Mouse (Mus musculus): ENCODE measurements around the gene Dzank1.

The Dzank1 gene

DNA sequence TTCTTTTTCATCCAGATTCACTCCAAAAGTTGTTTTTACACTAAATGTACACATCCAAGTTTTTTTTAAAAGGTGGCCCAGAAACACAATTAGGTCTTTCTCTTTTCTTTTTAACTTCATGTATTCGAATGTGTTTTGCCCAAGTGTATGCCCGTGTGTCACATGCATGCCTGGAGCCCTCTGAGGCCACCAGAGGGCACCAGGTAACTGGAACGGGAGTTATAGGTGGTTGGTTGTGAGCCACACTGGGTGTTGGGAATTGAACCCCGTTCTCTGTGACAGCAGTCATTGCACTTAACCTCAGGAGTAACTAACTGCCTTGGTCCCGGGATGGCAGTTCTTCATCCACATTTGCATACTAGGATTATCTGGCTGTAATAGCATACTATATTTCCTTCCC lies 60.0 kb downstream of the Dzank1 start:
- peak in 1 of 2 experiments; percentile 37 for DNase-seq (ENCODE audit: inconsistent age in 2 of 2, low spot score in 1 of 2)

DNA sequence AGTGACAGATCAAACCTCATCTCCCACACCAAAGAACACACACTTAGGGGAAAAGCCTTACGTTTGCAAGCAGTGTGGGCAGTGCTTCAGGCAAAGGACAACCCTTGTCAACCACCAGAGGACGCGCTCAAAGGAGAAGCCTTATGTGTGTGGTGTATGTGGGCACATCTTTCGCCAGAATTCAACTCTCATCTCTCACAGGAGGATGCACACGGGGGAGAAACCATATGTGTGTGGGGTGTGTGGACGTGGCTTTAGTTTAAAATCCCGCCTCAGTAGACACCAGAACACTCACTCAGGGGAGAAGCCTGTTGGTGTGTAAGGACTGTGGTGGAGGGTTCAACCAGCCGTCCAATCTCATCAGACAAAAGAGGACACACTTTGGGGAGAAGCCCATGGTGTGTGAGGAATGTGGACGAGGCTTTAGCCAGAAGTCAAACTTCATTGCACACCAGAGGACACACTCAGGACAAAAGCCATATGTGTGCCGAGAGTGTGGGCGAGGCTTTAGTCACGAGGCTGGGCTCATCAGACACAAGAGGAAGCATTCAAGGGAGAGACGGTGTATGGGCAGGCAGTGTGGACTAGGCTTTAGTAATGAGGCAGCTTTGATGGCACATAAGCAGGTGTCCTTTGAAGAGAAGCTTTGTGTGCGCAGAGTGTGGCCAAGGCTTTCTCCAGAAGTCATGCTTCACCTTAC lies 61.2 kb downstream of the Dzank1 start:
- peak in 1 of 2 experiments; percentile 33 for DNase-seq (ENCODE audit: inconsistent age in 2 of 2, low spot score in 1 of 2)

DNA sequence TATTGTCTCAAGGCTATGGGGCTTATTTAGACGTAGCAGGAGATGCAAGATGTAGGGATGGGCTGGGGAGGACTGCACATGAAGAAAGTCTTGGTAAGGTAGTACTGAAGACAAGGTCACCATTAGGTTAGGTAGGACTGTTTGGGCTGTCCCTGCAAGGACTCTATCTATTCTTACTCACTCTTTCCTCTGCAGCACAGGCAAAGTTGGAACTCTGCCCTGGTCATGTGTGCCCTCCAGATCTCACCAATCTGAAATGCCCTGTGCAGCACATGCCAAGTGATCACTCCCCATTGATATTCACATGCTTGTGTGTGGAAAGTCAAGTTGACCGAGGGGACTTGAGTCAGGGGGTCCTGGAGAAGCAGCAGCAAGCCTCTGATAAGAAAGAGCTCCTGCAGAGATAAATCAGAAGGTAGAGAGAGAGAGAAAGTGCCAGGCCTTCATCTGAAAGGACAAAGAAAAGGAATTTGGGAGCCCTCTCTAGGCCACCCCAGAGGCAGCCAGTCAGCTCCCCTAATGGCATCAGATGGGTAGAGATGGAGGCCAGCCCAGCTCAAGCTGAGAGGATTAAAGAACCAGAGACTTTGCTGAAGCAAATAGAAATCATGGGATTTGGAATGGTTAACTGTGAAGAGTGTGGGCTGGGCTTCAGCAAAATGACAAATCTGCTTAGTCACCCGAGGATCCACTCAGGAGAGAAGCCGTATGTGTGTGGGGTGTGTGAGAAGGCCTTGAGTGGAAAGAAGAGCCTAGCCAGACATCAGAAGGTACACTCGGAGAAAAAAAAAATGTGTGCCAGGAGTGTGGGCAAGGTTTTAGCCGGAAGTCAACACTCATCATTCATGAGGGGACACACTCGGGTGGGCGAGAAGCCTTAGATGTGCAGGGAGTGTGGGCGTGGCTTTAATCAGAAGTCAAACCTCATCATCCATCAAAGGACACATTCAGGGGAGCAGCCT lies 62.1 kb downstream of the Dzank1 start:
- peak; percentile 68 to 86 for DNase-seq (ENCODE audit: inconsistent age in 2 of 2, low spot score in 1 of 2)

DNA sequence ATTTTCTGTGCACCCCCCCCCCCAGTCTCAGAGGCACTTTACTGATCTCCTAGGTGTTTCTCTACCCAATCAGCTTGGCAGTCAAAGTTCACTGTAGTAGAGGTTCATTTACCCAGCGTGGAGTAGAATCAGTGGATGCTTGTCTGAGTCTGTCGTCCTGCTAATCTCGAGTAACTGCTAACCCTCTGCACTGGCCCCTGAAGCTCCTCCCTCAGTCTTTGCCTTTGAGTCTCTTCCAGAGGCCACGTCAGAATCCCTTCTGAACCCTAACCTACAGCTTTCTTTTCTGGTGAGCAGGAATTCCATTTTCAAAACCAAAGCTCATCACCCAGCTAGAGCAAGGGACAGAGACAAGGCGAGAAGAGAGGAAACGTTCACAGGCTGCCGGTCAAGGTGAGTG lies 63.0 kb downstream of the Dzank1 start:
- DNase-seq (ENCODE audit: inconsistent age in 2 of 2, low spot score in 1 of 2) = peak; percentile 49 to 79

DNA sequence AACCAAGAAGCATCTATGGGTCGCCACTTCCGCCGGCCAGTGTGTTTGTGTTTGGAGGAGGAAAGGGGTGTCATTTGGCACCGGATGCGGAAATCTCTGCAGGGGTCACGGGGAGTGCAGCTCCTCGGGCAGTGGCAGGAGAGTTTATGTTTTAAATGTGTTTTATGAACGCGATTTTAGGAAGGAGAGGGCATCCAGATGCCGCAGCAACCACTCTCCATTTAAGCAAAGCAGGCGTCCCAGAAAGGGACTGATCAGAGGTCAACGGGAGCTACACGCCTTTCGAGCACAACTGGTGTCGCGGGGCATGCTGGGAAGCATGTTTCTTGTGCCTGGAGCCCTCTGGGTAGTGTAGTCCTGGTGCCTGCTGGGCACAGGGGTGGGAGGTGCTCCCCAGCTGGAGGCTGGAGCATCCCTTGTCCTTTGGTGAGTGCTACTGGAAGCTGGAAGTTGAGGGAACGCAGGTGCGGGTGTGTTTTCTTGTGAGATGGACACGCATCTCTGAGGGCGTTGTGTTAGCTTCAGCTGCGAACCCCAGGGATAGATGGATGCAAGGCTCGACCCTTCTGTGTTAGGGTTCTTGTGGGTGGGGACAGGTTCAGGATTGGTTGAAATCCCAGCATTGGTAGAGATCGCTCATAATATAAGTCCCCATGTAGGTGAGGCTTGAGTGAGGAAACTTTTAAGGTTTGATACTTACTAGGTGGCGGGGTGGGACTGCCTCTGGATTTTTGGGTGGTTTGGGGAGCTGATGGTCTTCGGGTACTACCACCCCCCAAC lies 68.0 kb downstream of the Dzank1 start:
- DNase-seq (ENCODE audit: inconsistent age in 2 of 2, low spot score in 1 of 2) = peak; percentile 88 to 97

DNA sequence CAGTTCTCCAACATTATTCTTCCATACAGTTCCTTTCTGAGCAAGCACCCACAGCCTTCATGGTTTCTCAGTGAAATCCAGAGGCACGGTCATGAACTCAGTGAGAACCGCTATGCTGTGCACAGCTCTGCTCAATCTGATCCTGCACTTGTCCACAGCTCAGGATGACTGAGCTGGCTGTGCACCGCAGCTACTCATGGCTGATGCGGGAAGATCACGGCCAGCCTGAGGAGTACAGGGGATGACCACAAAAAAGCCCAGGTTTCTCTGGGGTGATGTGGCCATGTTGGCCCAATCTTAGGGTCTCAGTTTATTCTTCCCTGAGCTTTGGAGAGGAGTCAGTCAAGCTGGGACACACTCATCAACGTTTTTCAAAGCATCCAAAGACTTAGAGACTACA lies 68.9 kb downstream of the Dzank1 start:
- DNase-seq (ENCODE audit: inconsistent age in 2 of 2, low spot score in 1 of 2) = peak in 1 of 2 experiments; percentile 12

DNA sequence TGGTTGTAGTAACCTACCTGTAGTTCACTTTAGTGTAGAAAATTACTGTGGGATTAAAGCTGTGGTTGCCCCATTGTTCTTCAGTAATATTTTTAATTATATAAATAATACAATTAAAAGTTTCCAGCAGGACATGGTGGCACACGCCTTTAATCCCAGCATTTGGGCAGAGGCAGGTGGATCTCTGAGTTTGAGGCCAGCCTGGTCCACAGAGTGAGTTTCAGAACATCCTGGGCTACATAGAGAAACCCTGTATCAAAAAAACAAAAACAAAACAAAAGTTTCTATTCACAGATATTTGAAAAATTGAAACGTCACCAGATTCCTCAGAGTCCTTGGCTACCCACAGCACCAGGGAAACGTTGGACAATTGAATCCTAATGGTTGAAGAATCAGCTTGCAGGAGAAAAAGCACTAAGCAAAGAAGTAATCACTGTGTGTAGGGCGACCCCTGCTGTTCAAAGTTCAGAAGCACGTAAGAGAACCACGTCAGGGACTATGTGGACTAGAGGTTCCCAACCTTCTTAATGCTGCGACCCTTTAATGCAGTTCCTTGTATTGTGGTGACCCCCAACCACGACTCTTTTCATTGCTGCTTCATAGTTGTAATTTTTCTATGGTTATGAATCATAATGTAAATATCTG lies 74.7 kb downstream of the Dzank1 start:
- peak; percentile 69 to 94 for DNase-seq (ENCODE audit: inconsistent age in 2 of 2, low spot score in 1 of 2)

DNA sequence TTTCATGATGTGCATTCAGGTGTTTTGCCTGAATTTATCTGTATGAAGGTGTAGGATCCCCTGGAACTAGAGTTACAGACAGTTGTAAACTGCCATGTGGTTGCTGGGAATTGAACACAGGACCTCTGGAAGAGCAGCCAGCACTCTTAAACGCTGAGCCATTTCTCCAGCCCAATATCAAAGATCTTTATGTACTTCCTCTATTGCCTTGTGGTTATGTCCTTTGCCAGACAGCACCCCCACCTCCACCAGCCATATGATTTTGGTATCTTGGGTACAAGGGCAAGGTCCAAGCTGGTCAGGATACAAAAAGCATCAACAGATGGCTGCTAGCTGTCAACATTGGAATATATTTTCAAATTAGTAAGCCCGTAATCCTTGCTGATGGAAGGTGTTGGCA lies 76.8 kb downstream of the Dzank1 start:
- DNase-seq (ENCODE audit: inconsistent age in 2 of 2, low spot score in 1 of 2) = no peak

DNA sequence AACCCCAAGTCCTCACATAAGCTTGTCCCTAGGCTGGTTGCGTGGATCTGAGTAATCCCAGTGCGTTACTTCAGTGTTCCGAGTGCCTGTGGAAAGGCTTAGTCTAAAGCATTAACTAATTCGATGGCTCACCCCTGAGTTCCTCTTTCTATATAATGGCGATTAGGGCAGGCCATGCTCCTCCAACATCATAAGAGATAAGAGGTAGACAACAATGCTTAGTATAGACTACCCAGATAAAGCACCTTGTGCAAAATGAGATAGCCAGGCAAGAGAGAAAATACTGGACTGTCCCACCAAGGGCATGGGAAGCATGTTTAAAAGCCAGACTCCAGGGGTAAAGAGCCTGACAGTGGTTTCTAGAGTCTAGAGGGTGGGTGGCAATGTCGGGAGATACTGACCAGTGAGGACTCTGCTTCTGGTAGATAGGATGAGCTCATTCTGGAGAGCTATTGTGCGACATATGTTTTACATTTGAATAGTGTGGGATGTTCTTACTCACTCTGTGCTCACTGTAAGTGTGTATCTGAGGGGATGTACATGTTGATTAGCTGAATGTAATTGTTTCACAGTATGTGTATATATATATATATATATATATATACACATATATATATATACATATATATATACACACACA lies 80.7 kb downstream of the Dzank1 start:
- no peak for DNase-seq (ENCODE audit: inconsistent age in 2 of 2, low spot score in 1 of 2)

DNA sequence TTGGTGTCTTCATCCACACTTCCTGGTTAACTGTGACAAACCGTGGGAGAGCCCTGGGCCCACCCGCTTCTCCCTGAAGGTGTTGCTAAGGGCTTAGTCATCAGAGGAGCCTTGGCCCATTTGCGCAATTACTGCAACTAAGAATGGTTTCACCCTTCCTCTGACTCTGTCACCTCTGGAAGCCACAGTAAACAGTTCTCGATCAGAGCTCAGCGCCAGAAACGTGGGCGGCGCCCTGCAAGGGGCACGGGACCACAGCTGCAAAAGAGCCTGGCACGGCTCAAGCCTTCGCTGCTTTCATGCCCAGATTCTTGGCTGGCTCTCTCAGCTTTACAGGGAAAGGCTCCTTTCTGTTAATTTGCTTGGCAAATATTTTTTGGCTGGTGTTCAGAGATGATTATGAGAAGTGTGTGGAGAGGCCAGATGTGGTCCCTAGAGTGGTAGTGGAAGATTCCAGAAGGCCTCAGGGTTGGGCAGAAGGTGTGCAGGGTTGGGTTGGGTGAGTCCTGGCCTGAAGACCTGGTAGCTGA lies 85.8 kb downstream of the Dzank1 start:
- peak in 1 of 2 experiments; percentile 85 for DNase-seq (ENCODE audit: inconsistent age in 2 of 2, low spot score in 1 of 2)

DNA sequence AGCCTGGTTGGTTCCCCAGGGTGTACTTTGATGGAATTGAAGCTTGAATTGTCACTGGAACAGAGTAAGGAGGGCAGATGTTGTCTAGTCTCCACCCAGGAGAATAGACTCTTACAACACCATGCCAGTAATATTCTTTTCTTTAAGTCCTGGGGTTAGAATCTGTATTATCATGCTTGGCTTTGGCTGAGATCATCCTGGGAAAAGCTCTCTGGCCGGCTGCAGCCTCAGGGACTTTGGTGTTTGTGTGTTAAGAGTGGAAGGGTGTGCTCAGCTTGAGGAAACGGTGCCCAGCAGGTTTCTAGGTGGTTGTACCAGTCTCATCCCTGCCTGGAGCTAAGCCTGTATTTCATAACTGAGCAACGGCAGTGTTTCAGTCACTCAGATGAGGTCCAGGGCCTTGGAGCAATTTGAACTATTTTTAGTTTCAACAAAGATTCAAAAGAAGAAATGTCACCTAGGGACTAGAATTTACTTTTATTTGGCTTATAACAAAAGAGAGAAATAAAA lies 88.0 kb downstream of the Dzank1 start:
- DNase-seq (ENCODE audit: inconsistent age in 2 of 2, low spot score in 1 of 2) = no peak

DNA sequence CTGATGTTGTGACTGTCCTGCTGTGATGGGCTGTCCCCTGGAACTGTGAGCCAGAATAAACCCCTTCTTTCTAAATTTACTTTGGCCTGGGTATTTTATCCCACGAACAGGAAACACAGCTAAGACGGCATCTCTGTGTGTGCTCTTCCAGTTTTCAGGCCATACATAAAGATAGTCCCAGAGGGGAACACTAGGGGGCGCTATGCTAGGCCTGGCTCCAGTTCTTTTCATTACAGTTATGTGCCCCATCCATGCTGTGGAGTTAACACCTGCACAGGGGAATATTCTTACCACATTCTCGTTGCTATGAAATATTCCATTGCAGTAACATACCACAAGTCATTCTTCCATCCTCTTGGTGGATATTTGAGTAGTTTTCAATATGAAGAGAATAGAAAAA lies 88.8 kb downstream of the Dzank1 start:
- DNase-seq (ENCODE audit: inconsistent age in 2 of 2, low spot score in 1 of 2) = no peak

DNA sequence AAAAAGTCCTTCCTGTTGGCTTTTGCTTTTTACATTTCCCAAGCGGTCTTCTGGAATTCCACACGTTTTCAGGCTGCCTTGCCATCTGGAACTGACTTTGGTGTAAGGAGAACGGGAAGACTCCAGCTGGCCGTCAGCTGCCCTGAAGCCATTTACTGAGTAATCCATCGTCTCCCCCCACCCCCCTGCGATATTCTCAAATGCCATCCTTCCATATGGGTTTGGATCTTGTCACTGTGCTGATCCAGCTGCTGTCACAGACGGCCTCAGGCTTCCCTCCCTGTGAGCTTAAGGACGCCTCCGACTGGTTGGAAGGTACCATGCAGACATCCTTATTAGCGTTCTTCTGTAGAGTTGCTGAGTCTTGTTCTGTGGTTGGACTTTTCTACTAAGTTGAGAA lies 91.5 kb downstream of the Dzank1 start:
- DNase-seq (ENCODE audit: inconsistent age in 2 of 2, low spot score in 1 of 2) = no peak

DNA sequence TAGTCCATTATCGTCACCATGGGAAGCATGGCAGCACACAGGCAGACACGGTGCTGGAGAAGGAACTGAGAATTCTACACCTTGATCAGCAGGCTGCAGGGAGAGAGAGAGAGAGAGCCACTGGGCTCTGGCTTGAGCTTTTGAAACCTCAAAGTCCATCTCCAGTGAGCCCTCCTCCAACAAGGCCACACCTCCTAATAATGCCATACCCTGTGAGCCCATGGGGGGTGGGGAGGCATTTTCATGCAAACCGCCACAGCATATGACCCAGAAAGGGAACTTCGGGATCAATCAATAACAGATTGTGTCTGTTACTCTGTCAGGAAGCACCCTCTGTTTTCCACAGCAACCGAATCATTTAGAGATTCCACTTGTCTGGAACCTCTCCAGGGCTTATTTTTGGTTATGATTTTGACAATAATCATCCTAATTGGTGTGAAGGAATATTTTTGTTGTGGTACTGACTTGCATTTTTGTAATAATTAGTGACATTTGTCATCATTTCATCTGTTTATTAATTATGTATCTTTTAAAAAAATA lies 95.9 kb downstream of the Dzank1 start:
- no peak for DNase-seq (ENCODE audit: inconsistent age in 2 of 2, low spot score in 1 of 2)

DNA sequence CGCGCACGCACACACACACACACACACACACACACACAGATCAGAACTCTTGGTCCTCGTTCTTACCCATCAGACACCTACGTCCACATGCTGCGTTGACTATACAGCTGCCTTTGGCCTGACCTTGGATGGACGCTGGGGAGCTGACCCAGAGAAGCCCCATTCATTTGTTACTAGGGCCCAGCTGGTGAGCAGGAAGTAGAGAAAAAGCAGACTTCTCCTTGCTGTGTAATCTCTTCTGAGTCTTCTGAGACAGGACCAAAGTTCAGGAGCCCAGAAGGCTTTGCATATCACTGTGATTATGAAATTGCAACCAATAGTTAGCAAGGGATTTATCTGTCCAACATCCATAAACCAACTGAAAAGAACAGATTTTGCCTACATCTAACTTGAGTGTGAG lies 98.0 kb downstream of the Dzank1 start:
- DNase-seq (ENCODE audit: inconsistent age in 2 of 2, low spot score in 1 of 2) = no peak

DNA sequence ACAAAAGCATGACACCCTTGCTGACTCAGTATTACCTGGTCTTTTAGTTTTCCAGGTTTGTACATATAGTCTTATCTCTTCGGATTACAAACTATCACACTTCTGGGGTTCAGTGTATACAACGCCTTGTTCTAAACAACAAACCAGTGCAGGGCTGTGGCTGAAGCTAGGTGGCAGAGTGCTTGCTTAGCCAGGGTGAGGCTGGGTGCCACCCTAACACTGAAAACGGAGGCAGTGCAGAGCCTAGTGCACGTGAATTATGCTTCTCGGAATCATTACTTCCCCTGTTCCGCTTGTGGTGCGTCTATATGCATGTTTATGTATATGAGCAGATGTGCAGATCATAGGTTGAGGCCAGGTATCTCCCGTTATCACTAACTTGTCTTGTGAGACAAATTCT lies 98.6 kb downstream of the Dzank1 start:
- no peak for DNase-seq (ENCODE audit: inconsistent age in 2 of 2, low spot score in 1 of 2)

DNA sequence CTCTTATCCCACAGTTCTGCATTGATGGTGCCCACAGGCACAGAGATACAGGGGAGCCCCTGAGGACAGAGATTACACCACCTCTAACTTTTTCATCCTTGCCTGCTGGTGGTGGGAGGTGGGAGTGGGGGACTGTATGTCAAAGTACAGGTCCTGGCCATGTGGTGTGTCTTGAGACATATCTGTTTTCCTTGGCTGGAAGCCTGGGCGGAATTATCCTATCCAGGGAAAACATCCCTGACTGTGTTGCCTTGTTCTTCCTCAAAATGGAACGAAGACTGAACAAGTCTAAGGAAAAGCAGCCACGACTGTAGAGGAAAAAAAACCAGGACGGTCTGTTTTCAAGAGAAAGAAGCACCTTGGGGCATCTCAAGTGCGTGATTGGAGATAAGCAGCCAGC lies 99.4 kb downstream of the Dzank1 start:
- DNase-seq (ENCODE audit: inconsistent age in 2 of 2, low spot score in 1 of 2) = no peak

DNA sequence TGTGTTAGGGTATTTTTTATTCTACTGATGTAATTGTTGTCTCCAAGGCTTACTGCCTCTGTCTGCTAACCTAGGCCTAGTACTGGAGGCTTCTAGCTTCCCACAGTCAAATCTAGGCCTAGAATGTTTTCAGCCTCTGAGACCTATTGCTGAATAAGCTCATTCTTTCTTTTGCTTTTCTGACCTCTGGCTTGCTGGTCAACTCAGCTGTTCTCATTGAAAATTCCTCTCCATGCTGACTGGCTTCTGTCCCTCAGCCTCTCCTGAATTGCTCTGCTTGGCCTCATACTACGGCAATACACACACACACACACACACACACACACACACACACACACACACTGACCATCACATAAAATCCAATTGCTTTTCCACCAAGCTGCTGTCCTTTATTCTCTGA lies 101.5 kb downstream of the Dzank1 start:
- DNase-seq (ENCODE audit: inconsistent age in 2 of 2, low spot score in 1 of 2) = no peak

DNA sequence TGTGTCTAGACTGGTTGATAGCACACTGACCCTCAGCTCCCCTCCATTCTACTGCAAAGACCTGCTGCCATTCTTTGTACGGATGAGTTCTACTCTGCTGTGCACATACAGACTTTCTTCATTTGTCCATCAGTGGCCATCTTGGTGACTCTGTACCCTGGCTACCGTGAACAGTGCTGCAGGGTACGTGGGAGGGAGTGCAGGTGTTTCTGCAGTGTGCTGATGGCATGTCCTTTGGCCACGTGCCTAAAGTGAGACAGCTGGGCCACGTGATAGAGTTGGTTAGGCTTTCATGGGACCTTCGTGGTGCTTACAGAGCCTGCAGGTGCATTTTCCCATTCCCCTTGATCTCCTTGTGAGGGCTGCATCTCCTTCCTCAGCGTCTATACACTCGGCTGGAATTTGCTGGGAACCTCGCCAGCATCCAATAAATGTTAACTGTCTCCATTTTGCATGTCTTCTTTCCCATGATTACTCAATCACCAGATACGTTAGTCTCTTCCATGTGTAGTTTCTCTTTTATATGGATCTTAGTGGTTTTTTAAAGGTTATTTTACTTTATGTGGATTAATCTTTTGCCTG lies 105.0 kb downstream of the Dzank1 start:
- no peak for DNase-seq (ENCODE audit: inconsistent age in 2 of 2, low spot score in 1 of 2)
